11 mouse cellular contexts compared by ENCODE assay signal in the genomic region with DNA sequence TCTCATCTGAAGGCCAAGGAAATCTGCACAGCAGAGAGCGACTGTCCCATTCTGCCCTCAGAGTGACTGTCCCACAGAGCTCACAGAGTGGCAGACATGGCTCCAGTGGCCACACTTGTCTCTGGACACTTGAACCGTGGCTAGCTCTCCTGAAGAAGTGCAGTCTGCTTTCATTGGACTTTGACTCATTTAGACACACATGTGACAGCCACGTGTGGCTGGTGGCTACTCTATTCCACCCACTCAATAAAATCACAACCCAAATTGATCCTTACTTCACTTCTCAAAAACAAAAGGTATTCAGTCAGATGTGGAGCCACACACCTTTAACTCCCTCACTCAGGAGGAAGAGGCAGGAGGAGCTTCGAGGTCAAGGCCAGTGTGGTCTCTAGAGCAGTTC.
"Had no signal": no experiment of that assay in that cellular context is flagged by ENCODE, and none has a peak within 500 bp of the region (broad histone marks: within the 10 kb centered on the region; RNA-seq: fewer than 3 reads in every experiment).

No protein-coding gene starts in this region.

- H3K9me3 ChIP-seq: limb, embryonic 12.5 days; liver, embryonic 13.5 days; lung, embryonic 15.5 days; stomach, embryonic 15.5 days had no signal

- H3K4me2 ChIP-seq: limb, embryonic 12.5 days; liver, embryonic 13.5 days; lung, embryonic 15.5 days; stomach, embryonic 15.5 days had no signal

- H3K27ac ChIP-seq: layer of hippocampus, adult 2 months; limb, embryonic 12.5 days; liver, embryonic 13.5 days; lung, embryonic 15.5 days; stomach, embryonic 15.5 days had no signal

- DNase-seq: kidney, adult 11 months; kidney, postnatal 10 days; kidney, postnatal 4 days; liver; liver, embryonic 13.5 days; liver, postnatal 0 days; lung, postnatal 14 days had no signal

- H3K27me3 ChIP-seq: lung, embryonic 15.5 days had no signal

- H3K36me3 ChIP-seq: limb, embryonic 12.5 days; liver, embryonic 13.5 days; lung, embryonic 15.5 days; stomach, embryonic 15.5 days had no signal

- H3K4me3 ChIP-seq: layer of hippocampus, adult 2 months; limb, embryonic 12.5 days; liver, embryonic 13.5 days; lung, embryonic 15.5 days; stomach, embryonic 15.5 days had no signal

- H3K9ac ChIP-seq: limb, embryonic 12.5 days; liver, embryonic 13.5 days; liver, postnatal 0 days; lung, embryonic 15.5 days; stomach, embryonic 15.5 days had no signal

- ATAC-seq: liver, postnatal 0 days had no signal
